Mouse (Mus musculus) C2C12 (cell line): ENCODE data around the gene Syngr1. TPM values are rescaled to one million over a fixed set of nuclear protein-coding genes. Genes with fewer than 3 reads are reported as not detected.

Experiments
- H3K27me3 ChIP-seq: one replicate; pipeline ENCODE4 v1.6.1; 2011; ENCODE audit not compliant: control insufficient read depth, insufficient read depth, insufficient read length
- H3K36me3 ChIP-seq: one replicate; pipeline ENCODE4 v1.6.1; 2011; ENCODE audit not compliant: control insufficient read depth, insufficient read depth
- H3K4me3 ChIP-seq: one replicate; pipeline ENCODE4 v1.5.1; 2011; ENCODE audit warnings: mild to moderate bottlenecking, control low read depth; ENCODE audit not compliant: poor library complexity, insufficient read depth, severe bottlenecking
- H3K79me2 ChIP-seq: one replicate; pipeline ENCODE4 v1.6.1; 2011; ENCODE audit not compliant: control insufficient read depth, insufficient read depth
- H3K79me3 ChIP-seq: one replicate; pipeline ENCODE4 v1.6.1; 2011; ENCODE audit warnings: low read depth, control low read depth
- H3ac ChIP-seq: one replicate; pipeline ENCODE3; 2011; ENCODE audit warnings: low read depth; ENCODE audit not compliant: control insufficient read depth, insufficient read length
- CEBPB ChIP-seq: IDR thresholded peaks from one replicate; pipeline ENCODE4 v1.6.1; 2011; ENCODE audit warnings: low read depth, mild to moderate bottlenecking, control low read depth, moderate library complexity
- CTCF ChIP-seq: IDR thresholded peaks from one replicate; pipeline ENCODE4 v1.5.1; 2011; ENCODE audit not compliant: control insufficient read depth, insufficient read depth, insufficient read length
- FOSL1 ChIP-seq: IDR thresholded peaks from one replicate; pipeline ENCODE4 v1.8.0; 2011; ENCODE audit warnings: mild to moderate bottlenecking, low read length; ENCODE audit not compliant: poor library complexity, insufficient read depth, severe bottlenecking
- MAX ChIP-seq: IDR thresholded peaks from one replicate; pipeline ENCODE4 v1.6.1; 2011; ENCODE audit warnings: mild to moderate bottlenecking, control low read depth
- MYOD1 ChIP-seq: IDR thresholded peaks from one replicate; pipeline ENCODE4 v1.6.1; 2011; ENCODE audit warnings: low read depth; ENCODE audit not compliant: control insufficient read depth, insufficient read length
- MYOG ChIP-seq: IDR thresholded peaks from one replicate; pipeline ENCODE4 v1.6.1; 2011; ENCODE audit not compliant: control insufficient read depth, insufficient read length; ENCODE audit errors: extremely low read depth
- USF1 ChIP-seq: IDR thresholded peaks from one replicate; pipeline ENCODE4 v1.6.1; 2011; ENCODE audit warnings: low read depth, mild to moderate bottlenecking, control low read depth, moderate library complexity
- polyA plus RNA-seq: library from polyadenylated mRNA; unstranded; fragments of >200 nt; fragmentation: generic; extraction: Trizol; gene quantifications from one replicate; pipeline ENCODE4 v1.2.1, GENCODE M21; 2012; ENCODE audit warnings: missing spikeins

Gene Syngr1
- polyA plus RNA-seq, 1 experiment: 7.9 TPM

DNA sequence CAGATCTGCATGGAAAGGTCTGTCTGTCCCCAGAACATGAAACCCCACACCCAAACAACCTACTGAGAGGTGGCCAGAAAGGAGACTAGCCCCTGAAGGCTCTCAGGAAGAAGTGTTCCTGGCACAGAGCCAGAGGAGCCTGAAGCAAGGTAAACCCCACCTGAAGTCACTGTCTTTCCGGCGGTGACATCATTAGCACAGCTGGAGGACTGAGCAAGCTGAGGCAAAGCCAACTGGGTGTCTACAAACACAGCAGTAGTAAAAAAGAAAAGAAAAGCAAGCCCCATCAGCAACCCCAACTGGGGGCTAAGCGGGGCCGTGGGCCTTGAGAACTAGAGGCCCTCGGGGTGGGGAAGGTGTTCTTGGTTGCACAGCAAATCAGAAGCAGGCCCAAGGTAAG is 26.2 kb upstream of the Syngr1 start:
- no peak overlapping the region for H3ac ChIP-seq
- H3K36me3 ChIP-seq: no peaks in the 10 kb centered on the region
- TF ChIP-seq MYOD1: no peak
- TF ChIP-seq FOSL1: no peak
- no peak for TF ChIP-seq MYOG
- H3K79me3 ChIP-seq: no peaks in the 10 kb centered on the region
- no peaks in the 10 kb centered on the region for H3K79me2 ChIP-seq
- no peaks in the 10 kb centered on the region for H3K27me3 ChIP-seq
- H3K4me3 ChIP-seq: no peak overlapping the region

DNA sequence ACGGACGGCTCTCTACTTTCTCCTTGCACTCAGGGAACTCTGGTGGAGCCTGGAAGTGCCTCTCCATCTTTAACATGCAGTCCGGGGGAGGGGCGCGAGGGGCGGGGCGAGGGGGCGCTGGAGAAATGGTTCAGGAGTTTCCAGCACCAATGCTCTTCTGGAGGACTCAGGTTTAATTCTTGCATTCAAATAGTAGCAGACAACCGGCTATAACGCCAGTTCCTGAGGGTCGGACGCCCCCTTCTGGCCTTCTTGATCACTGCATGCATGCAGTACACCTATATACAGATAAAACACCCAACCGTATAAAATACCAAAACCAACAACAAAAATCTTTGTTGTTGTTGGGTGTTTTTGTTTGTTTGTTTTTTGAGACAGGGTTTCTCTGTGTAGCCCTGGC is 25.7 kb upstream of the Syngr1 start:
- no peak overlapping the region for H3ac ChIP-seq
- TF ChIP-seq USF1: no peak
- peak; percentile 31 for TF ChIP-seq CTCF
- TF ChIP-seq MYOD1: no peak
- H3K36me3 ChIP-seq: no peaks in the 10 kb centered on the region
- H3K4me3 ChIP-seq: no peak overlapping the region
- H3K27me3 ChIP-seq: no peaks in the 10 kb centered on the region
- H3K79me3 ChIP-seq: no peaks in the 10 kb centered on the region
- H3K79me2 ChIP-seq: no peaks in the 10 kb centered on the region

DNA sequence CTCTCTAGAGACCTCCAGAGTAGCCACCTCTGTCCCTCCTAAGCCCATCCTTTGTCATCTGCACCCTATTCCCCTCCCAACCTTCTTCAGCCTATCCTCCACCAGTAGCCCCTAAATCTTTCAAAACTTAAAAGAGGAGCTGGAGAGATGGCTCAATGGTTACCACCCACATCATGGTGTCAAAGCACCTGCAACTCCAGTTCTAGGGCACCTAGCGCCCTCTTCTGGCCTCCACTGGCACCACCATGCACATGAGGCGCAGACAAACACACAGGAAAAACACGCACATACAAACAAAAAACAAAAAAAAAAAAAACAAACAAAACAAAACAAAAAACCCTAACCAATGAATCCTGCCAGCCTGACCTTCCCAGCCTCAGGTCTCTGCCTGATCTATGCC is 24.6 kb upstream of the Syngr1 start:
- Histone ChIP-seq H3K79me2 (no peaks in the 10 kb centered on the region), H3K4me3 (no peak overlapping the region), H3K27me3 (no peaks in the 10 kb centered on the region), H3K79me3 (no peaks in the 10 kb centered on the region), H3K36me3 (no peaks in the 10 kb centered on the region), H3ac (no peak overlapping the region)
- TF ChIP-seq MYOG (no peak), CTCF (peak; percentile 77), CEBPB (no peak), FOSL1 (no peak)

DNA sequence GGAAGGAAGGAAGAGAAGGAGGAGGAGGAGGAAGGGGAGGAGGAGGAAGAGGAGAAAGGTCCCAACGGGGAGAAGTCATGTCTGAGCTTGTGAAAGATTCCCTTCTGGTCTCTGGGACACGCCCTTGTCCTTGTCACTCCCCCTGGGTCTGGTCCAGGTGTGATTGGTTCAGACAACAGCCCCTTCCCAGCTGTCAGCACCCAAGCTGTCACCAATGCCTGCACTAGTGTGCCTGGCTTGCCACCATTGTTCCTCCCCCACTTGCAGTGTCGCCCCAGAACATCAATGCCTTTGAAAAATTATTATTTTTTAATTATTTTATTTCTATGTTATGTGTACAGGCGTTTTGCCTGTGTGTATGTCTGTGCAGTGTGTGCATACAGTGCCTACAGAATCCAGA is 22.0 kb upstream of the Syngr1 start:
- H3K36me3 ChIP-seq: no peaks in the 10 kb centered on the region
- no peak overlapping the region for H3K4me3 ChIP-seq
- TF ChIP-seq CTCF (no peak), FOSL1 (no peak), MYOG (no peak), MYOD1 (no peak), MAX (no peak), CEBPB (no peak), USF1 (no peak)

DNA sequence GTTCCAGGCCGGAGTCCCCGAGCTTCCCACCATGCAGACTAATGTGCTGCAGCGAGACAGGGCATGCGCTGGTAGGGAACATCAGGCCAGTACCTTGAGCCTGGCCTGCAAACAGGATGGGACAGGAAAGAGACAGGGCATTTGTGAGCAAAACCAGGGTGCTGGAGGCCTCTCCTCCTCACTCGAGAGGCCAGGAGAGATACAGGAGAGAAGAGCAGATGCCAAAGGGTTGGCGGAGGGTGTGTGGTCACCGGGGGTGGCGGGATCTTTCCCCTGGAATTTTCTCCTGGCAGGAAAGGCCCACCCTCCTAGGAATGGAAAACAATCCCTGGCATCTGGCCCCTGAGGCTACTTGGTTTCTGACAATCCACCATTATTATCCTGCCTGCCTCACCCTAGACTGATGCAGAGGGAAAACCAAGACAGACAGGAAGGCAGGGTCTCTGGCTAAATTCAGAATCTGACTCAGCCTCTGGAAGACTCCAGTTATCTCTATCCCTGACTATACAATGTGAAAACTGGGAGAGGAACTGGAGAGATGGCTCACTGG is 21.0 kb upstream of the Syngr1 start:
- Histone ChIP-seq H3K79me3 (no peaks in the 10 kb centered on the region), H3K4me3 (no peak overlapping the region), H3ac (peak overlapping the region; percentile 46), H3K27me3 (no peaks in the 10 kb centered on the region), H3K36me3 (no peaks in the 10 kb centered on the region), H3K79me2 (no peaks in the 10 kb centered on the region)
- no peak for TF ChIP-seq CEBPB
- no peak for TF ChIP-seq CTCF
- TF ChIP-seq MYOD1: no peak
- TF ChIP-seq MAX: no peak
- TF ChIP-seq USF1: no peak
- no peak for TF ChIP-seq FOSL1
- no peak for TF ChIP-seq MYOG

More for the DNA sequence above, 22.0 kb upstream of the Syngr1 start:
- no peaks in the 10 kb centered on the region for H3K27me3 ChIP-seq
- no peak overlapping the region for H3ac ChIP-seq
- no peaks in the 10 kb centered on the region for H3K79me3 ChIP-seq
- H3K79me2 ChIP-seq: no peaks in the 10 kb centered on the region

DNA sequence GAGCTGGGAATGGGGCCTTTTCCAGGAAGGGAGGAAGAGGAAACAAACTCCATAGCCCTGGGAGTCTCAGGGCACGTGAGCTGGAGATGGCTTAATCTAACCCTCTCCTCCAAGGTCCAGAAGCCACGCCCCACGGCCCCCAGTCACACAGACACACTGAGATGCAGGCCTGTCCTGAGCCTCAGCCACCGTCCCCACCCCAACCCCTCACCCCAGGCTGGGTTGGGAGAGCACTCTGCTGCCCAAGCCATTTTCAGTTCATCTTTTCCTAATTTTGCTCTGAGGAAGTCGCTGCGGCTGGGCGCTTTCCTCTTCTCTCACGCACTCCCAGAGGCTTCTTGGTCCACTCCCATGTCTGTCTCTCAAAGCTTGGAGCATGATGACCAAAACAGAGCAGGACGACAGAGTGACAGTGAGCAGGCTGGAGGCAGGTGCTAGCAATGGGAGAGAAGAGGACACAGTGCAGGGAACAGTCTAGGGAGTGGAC is 19.1 kb upstream of the Syngr1 start:
- Histone ChIP-seq H3ac (peak overlapping the region; percentile 27), H3K79me2 (no peaks in the 10 kb centered on the region), H3K4me3 (no peak overlapping the region), H3K79me3 (no peaks in the 10 kb centered on the region), H3K36me3 (peaks cover 7% of the 10 kb centered on the region), H3K27me3 (no peaks in the 10 kb centered on the region)
- no peak for TF ChIP-seq CTCF
- no peak for TF ChIP-seq MYOD1
- TF ChIP-seq MYOG: no peak
- no peak for TF ChIP-seq USF1
- TF ChIP-seq MAX: no peak
- no peak for TF ChIP-seq CEBPB
- TF ChIP-seq FOSL1: no peak
